Mouse (Mus musculus) testis, adult 2 months (tissue): ENCODE data around the gene Epn2.

Experiments used
- CTCF ChIP-seq: fragments of 200-500 bp; IDR thresholded peaks from 2 replicates; pipeline ENCODE4 v1.5.1; 2012; ENCODE audit warnings: low read depth, mild to moderate bottlenecking, inconsistent platforms, low read length, moderate library complexity; ENCODE audit not compliant: control insufficient read depth, insufficient read depth, insufficient replicate concordance
- POLR2A ChIP-seq: fragments of 200-500 bp; IDR thresholded peaks from 2 replicates; pipeline ENCODE4 v1.6.1; 2012; ENCODE audit warnings: low read depth, mild to moderate bottlenecking, inconsistent platforms, low read length, moderate library complexity; ENCODE audit not compliant: control insufficient read depth

DNA sequence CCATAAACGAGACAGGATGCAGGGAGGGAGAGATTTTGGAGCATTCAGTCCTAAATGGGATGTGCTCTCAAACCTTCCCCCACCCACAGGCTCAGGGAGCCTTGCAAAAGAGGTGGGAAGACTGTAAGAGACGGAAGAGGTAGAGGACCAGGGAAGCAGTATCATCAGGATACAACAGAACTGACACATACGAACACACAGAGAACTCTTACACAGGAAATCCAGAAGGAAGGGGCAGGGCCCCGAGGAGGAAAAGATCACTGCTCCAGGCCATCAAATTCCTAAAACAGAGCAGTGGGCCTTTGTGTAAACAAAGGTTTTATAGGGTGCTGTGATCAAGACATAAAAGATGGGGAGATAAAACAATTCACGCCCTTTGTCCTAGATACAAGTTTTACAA is 34.9 kb upstream of the Epn2 start:
- TF ChIP-seq POLR2A, result no peak
- no peak for TF ChIP-seq CTCF
